Mouse (Mus musculus): ENCODE data around the gene Gm11541. TPM values are rescaled to one million over a fixed set of nuclear protein-coding genes. Genes with fewer than 3 reads are reported as not detected.

Gm11541 gene
- not detected for polyA plus RNA-seq (2017; shearing (Covaris generic))

DNA sequence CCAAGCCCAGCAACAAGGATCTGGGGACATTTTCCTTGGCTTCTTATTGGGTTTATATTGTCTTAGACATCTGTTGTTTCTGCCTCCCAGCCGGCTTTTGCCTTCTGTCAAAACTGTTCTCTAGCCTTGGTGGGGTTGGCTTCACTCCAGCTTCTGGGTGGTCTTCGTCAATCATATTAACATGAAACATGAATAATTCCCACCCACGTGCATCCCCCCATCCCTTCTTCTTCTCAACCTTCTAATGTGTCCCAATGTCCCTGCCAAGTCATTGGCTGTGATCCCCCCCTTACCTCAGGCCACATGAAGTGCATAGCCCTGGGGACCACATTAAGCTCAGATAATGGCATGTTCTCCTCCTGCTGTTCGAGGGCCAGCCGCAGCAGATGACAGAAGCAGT lies at the start of gene Gm11541:
TSS of gene Gm11541 (minus strand) at position 28 of the 400 bp plus-strand sequence.

DNA sequence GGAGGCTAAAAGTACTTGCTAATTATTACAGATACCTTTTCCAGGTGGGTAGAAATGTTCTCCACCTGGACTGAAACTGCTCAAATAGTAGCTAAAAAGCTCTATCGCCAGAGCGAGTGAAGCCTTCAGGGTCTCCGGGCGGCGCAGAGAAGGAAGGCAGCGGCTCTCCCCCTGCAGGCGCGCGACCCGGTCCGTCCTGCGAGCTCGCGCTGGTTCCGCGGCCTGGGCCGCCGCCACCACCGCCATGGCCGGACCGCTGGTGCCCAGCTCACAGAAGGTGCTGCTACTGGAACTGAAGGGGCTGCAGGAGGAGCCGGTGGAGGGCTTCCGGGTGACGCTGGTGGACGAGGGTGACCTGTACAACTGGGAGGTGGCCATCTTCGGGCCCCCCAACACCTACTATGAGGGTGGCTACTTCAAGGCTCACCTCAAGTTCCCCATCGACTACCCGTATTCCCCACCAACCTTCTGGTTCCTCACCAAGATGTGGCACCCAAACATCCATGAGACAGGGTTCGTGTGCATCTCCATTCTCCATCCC lies 37.5 kb upstream of the Gm11541 start, which contains the start of gene Cdc34b:
TSS of gene Cdc34b (plus strand) at position 51 of the 541 bp plus-strand sequence.

DNA sequence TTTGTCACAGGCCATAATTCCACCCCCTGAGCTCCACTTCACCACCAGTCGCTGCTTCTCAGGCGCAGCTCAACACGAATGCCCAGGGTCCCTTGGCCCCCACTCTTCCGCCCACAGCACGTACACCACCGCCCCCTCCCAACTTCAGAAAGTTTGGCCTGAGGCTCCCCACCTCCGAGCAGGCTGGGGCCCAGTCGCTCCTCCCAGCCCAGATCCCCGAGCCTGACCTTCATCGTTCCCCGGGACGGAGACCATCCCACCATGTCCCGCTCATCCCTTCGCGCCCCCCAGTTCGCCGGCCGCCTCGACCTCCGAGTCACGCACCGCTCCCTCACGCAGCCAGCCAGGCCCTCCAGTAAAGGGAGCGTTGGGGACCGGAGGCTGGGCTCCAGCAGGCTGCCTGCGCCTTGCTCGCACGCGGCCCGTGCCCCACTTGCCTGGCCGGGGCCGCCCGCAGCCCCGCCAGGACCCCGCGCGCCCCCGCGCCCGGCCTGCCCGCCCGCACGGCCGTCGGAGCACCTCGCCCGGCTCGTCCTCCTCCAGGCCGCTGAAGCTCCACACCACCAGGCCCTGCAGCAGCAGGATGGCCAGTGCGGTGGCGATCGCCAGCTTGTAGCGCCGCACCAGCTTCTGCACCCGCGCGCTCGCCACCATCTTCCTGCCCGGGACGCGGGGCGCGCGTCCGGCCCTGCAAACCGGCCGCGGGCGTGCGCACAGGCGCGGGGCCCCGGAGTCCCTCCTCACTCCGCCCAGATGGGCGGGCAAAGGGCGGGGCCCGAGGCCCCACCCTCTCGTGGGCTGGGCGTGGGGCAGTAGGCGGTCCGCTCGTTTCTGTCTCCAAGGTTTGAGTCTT lies 27.3 kb downstream of the Gm11541 start, which contains the start of gene Xylt2:
TSS of gene Xylt2 (minus strand) at position 762 of the 853 bp plus-strand sequence.

DNA sequence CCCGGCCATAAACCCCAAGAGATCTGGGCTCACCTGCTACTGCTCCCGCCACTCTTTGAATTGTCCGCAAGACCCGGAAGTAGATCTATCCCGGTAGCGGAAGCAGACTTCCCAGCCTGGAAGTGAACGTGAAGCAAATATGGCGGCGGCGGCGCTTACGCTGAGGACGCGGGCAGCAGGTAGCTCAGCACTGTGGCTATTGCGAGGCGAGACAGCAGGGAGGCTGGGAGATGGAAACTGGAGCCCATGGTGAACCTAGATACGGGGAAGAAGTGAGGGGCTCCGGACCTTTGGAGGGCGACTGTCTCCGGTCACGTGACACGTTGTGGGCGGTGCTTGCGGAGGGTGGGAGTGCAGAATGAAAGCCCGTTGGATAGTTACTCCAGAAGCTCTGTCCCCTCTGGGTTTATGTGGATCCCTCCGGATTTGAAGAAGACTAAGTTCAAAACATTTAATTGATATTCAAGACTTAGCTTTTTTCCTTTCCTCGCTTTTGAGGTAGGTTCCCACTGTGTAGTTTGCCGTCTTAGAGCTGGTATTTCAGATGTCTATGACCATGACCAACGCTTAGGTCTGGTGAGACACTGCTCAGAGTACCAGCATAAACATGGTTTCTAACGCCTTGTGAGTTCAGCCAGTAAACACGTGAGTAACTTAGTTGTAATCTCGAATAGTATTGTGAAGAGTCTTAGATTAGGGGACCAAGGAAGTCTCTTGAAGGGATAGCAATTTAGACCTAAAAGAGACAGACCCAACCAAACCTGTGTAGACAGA lies 50.4 kb downstream of the Gm11541 start, which contains the start of the genes Mrpl27 and Eme1:
TSS of gene Mrpl27 (plus strand) at position 105 of the 774 bp plus-strand sequence.
TSS of gene Eme1 (minus strand) at position 302 of the 774 bp plus-strand sequence.

Other genes with a start within 250 kb of the Gm11541 start
- not detected for gene Cacna1g, start 230.3 kb downstream of the Gm11541 start, polyA plus RNA-seq (2017; shearing (Covaris generic))
- gene Spata20, start 218.3 kb downstream of the Gm11541 start, polyA plus RNA-seq (2017; shearing (Covaris generic)), result not detected
- gene Epn3, start 204.5 kb downstream of the Gm11541 start, polyA plus RNA-seq (2017; shearing (Covaris generic)), result not detected
- not detected for gene Mycbpap, start 182.8 kb downstream of the Gm11541 start, polyA plus RNA-seq (2017; shearing (Covaris generic))
- 3.8 TPM for gene Rsad1, start 155.2 kb downstream of the Gm11541 start, polyA plus RNA-seq (2017; shearing (Covaris generic))
- gene Chad, start 139.5 kb downstream of the Gm11541 start, polyA plus RNA-seq (2017; shearing (Covaris generic)), result 0.40 TPM
- 8.7 TPM for gene Acsf2, start 102.6 kb downstream of the Gm11541 start, polyA plus RNA-seq (2017; shearing (Covaris generic))
- 16.5 TPM for gene Lrrc59, start 74.7 kb downstream of the Gm11541 start, polyA plus RNA-seq (2017; shearing (Covaris generic))
- 56.4 TPM for gene Mrpl27, start 50.7 kb downstream of the Gm11541 start, polyA plus RNA-seq (2017; shearing (Covaris generic))
- gene Eme1, start 50.5 kb downstream of the Gm11541 start, polyA plus RNA-seq (2017; shearing (Covaris generic)), result 1.8 TPM
- 27.4 TPM for gene Xylt2, start 27.0 kb downstream of the Gm11541 start, polyA plus RNA-seq (2017; shearing (Covaris generic))
- not detected for gene Cdc34b, start 37.3 kb upstream of the Gm11541 start, polyA plus RNA-seq (2017; shearing (Covaris generic))
- gene Tmem92, start 78.2 kb upstream of the Gm11541 start, polyA plus RNA-seq (2017; shearing (Covaris generic)), result not detected
- gene Col1a1, start 231.7 kb upstream of the Gm11541 start, polyA plus RNA-seq (2017; shearing (Covaris generic)), result 1.2 TPM